Mouse (Mus musculus) liver, embryonic 14.5 days (tissue): ENCODE measurements around the gene Oard1. TPM values are rescaled to one million over a fixed set of nuclear protein-coding genes. Genes with fewer than 3 reads are reported as not detected.

Experiments used
- ATAC-seq: fragments of 200-750 bp; cut with Nextera tagmentation; 2 replicates; pipeline ENCODE4 v1.8.0; 2017; ENCODE audit warnings: moderate number of reproducible peaks, mild to moderate bottlenecking, moderate library complexity; ENCODE audit not compliant: insufficient read depth
- DNase-seq, 3 experiments: peaks; one replicate each; pipeline ENCODE4 v3.0.0-alpha.2; 2012 to 2013; ENCODE audit warnings: low read depth in 3 of 3, low spot score in 3 of 3
- H3K27ac ChIP-seq: fragments of 300-500 bp; sonication (generic); 2 replicates; pipeline ENCODE4 v1.5.1; 2014; ENCODE audit warnings: moderate library complexity, mild to moderate bottlenecking, control low read depth, inconsistent platforms
- H3K27me3 ChIP-seq: fragments of 300-500 bp; sonication (generic); 2 replicates; pipeline ENCODE4 v1.6.1; 2014; ENCODE audit warnings: mild to moderate bottlenecking, low read length, moderate library complexity; ENCODE audit not compliant: control insufficient read depth, insufficient read depth
- H3K36me3 ChIP-seq: fragments of 300-500 bp; sonication (generic); replicated peaks from 2 replicates; pipeline ENCODE4 v1.6.1; 2014; ENCODE audit warnings: low read depth; ENCODE audit not compliant: control insufficient read depth, insufficient read depth
- H3K4me1 ChIP-seq, 2 experiments: fragments of 200-500 bp in 1 of 2; fragments of 300-500 bp in 1 of 2; sonication (generic) in 1 of 2; replicated peaks; 2 replicates each; pipeline ENCODE4 v1.6.1; 2012 to 2014; ENCODE audit warnings: antibody characterized with exemption in 1 of 2, inconsistent platforms in 1 of 2, low read length in 1 of 2; ENCODE audit not compliant: control insufficient read depth in 2 of 2, insufficient read depth in 2 of 2
- H3K4me2 ChIP-seq: fragments of 300-500 bp; sonication (generic); 2 replicates; pipeline ENCODE4 v1.6.1; 2014; ENCODE audit warnings: low read depth, mild to moderate bottlenecking, control low read depth, moderate library complexity
- H3K4me3 ChIP-seq, 2 experiments: fragments of 200-500 bp in 1 of 2; fragments of 300-500 bp in 1 of 2; sonication (generic) in 1 of 2; 2 replicates each; pipeline ENCODE4 v1.5.1; 2012 to 2014; ENCODE audit warnings: low read depth in 2 of 2, low read length in 2 of 2, mild to moderate bottlenecking in 2 of 2, control low read depth in 1 of 2, inconsistent platforms in 1 of 2, moderate library complexity in 1 of 2; ENCODE audit not compliant: insufficient read depth in 1 of 2
- H3K9ac ChIP-seq: fragments of 300-500 bp; sonication (generic); replicated peaks from 2 replicates; pipeline ENCODE4 v1.6.1; 2014; ENCODE audit warnings: mild to moderate bottlenecking, control low read depth, moderate library complexity
- H3K9me3 ChIP-seq: fragments of 300-500 bp; sonication (generic); 2 replicates; pipeline ENCODE4 v1.6.1; 2016; ENCODE audit warnings: low read length, mixed read lengths; ENCODE audit not compliant: control insufficient read depth
- CTCF ChIP-seq: IDR thresholded peaks from 2 replicates; pipeline ENCODE4 v1.5.1; 2016; ENCODE audit warnings: antibody characterized with exemption, low read depth, control low read depth
- EP300 ChIP-seq: IDR thresholded peaks from 2 replicates; pipeline ENCODE4 v1.6.1; 2016; ENCODE audit warnings: antibody characterized with exemption, low read depth
- WGBS: fragments of 180-500 bp; shearing (Covaris S2); extraction: QIAGEN DNeasy Blood & Tissue Kit; methylation state at CpG from one replicate; pipeline ENCODE4 v1.1.7; 2014; ENCODE audit not compliant: insufficient replicate concordance; 5-methylcytosine and 5-hydroxymethylcytosine counted together
- polyA plus RNA-seq, 2 experiments: library from polyadenylated mRNA; depleted of rRNA in 1 of 2; stranded (reverse) in 1 of 2; unstranded in 1 of 2; fragments of >200 nt; fragmentation: Nextera tagmentation in 1 of 2; extraction: Ambion mirVana in 1 of 2; gene quantifications; 2 replicates each; pipeline versions ENCODE4 v1.2.1 to v1.2.3; 2012 to 2014

Oard1 gene
- polyA plus RNA-seq, 2 experiments: 28.2 to 51.1 TPM

GRCm38 (mm10) chr17:48463391-48463790 lies 53.6 kb downstream of the Oard1 start:
- 81% methylated on average over 4 of the region's 4 CpGs for WGBS
- H3K36me3 ChIP-seq: no peaks in the 10 kb centered on the region
- no peak overlapping the region for H3K4me3 ChIP-seq
- peaks cover 2% of the 10 kb centered on the region; the same call in 1 of the 2 replicates for H3K27me3 ChIP-seq
- peaks cover 3 to 7% of the 10 kb centered on the region in 2 experiments; a peak in 3 of 4 replicates for H3K4me1 ChIP-seq
- DNase-seq (no peak), ATAC-seq (no peak)
- TF ChIP-seq CTCF (no peak), EP300 (no peak)
- no peak overlapping the region for H3K27ac ChIP-seq
- no peak overlapping the region for H3K4me2 ChIP-seq
- no peaks in the 10 kb centered on the region for H3K9me3 ChIP-seq
- no peak overlapping the region for H3K9ac ChIP-seq

Other genes with a start within 250 kb of the Oard1 start
- gene A530064D06Rik, start 242.7 kb upstream of the Oard1 start, polyA plus RNA-seq (2012; rRNA removed): 0.20 and 0.25 TPM in 2 replicates
- 0.44 and 0.51 TPM in 2 replicates for gene A530064D06Rik, start 242.7 kb upstream of the Oard1 start, polyA plus RNA-seq (2014; fragmentation: Nextera tagmentation; extraction: Ambion mirVana)
- 0.32 TPM in 2 replicates for gene Trem1, start 177.2 kb upstream of the Oard1 start, polyA plus RNA-seq (2012; rRNA removed)
- gene Trem1, start 177.2 kb upstream of the Oard1 start, polyA plus RNA-seq (2014; fragmentation: Nextera tagmentation; extraction: Ambion mirVana): 0.58 and 0.84 TPM in 2 replicates
- 1.2 and 1.6 TPM in 2 replicates for gene Trem3, start 162.2 kb upstream of the Oard1 start, polyA plus RNA-seq (2012; rRNA removed)
- gene Trem3, start 162.2 kb upstream of the Oard1 start, polyA plus RNA-seq (2014; fragmentation: Nextera tagmentation; extraction: Ambion mirVana): 2.8 and 4.1 TPM in 2 replicates
- 4.3 and 4.6 TPM in 2 replicates for gene Treml4, start 145.7 kb upstream of the Oard1 start, polyA plus RNA-seq (2012; rRNA removed)
- 3.3 and 5.7 TPM in 2 replicates for gene Treml4, start 145.7 kb upstream of the Oard1 start, polyA plus RNA-seq (2014; fragmentation: Nextera tagmentation; extraction: Ambion mirVana)
- 10.6 and 10.7 TPM in 2 replicates for gene Treml2, start 110.5 kb upstream of the Oard1 start, polyA plus RNA-seq (2012; rRNA removed)
- 2.1 and 2.7 TPM in 2 replicates for gene Treml2, start 110.5 kb upstream of the Oard1 start, polyA plus RNA-seq (2014; fragmentation: Nextera tagmentation; extraction: Ambion mirVana)
- 1.8 and 2.4 TPM in 2 replicates for gene B430306N03Rik, start 93.9 kb upstream of the Oard1 start, polyA plus RNA-seq (2012; rRNA removed)
- gene B430306N03Rik, start 93.9 kb upstream of the Oard1 start, polyA plus RNA-seq (2014; fragmentation: Nextera tagmentation; extraction: Ambion mirVana): 1.9 and 2.6 TPM in 2 replicates
- 3.5 and 6.4 TPM in 2 replicates for gene Trem2, start 63.6 kb upstream of the Oard1 start, polyA plus RNA-seq (2012; rRNA removed)
- 2.9 and 3.1 TPM in 2 replicates for gene Trem2, start 63.6 kb upstream of the Oard1 start, polyA plus RNA-seq (2014; fragmentation: Nextera tagmentation; extraction: Ambion mirVana)
- gene Treml1, start 50.1 kb upstream of the Oard1 start, polyA plus RNA-seq (2012; rRNA removed): 16.2 and 16.4 TPM in 2 replicates
- gene Treml1, start 50.1 kb upstream of the Oard1 start, polyA plus RNA-seq (2014; fragmentation: Nextera tagmentation; extraction: Ambion mirVana): 13.9 and 20.3 TPM in 2 replicates
- 31.6 and 32.7 TPM in 2 replicates for gene Nfya, start 108 bp upstream of the Oard1 start, polyA plus RNA-seq (2012; rRNA removed)
- gene Nfya, start 108 bp upstream of the Oard1 start, polyA plus RNA-seq (2014; fragmentation: Nextera tagmentation; extraction: Ambion mirVana): 6.9 and 8.2 TPM in 2 replicates
- gene Apobec2, start 22.9 kb downstream of the Oard1 start, polyA plus RNA-seq (2012; rRNA removed): 0.12 and 0.27 TPM in 2 replicates
- gene Apobec2, start 22.9 kb downstream of the Oard1 start, polyA plus RNA-seq (2014; fragmentation: Nextera tagmentation; extraction: Ambion mirVana): 0.36 and 0.48 TPM in 2 replicates
- 169 and 210 TPM in 2 replicates for gene Tspo2, start 41.5 kb downstream of the Oard1 start, polyA plus RNA-seq (2012; rRNA removed)
- gene Tspo2, start 41.5 kb downstream of the Oard1 start, polyA plus RNA-seq (2014; fragmentation: Nextera tagmentation; extraction: Ambion mirVana): 168 and 176 TPM in 2 replicates
- 4.8 and 5.8 TPM in 2 replicates for gene Unc5cl, start 44.9 kb downstream of the Oard1 start, polyA plus RNA-seq (2012; rRNA removed)
- 3.0 and 4.2 TPM in 2 replicates for gene Unc5cl, start 44.9 kb downstream of the Oard1 start, polyA plus RNA-seq (2014; fragmentation: Nextera tagmentation; extraction: Ambion mirVana)